Mouse (Mus musculus) adrenal gland, postnatal 10 days (tissue): ENCODE measurements around the gene Fam69a. TPM values are rescaled to one million over a fixed set of nuclear protein-coding genes. Genes with fewer than 3 reads are reported as not detected.

Source experiments
- total RNA-seq, 2 experiments: library from RNA; stranded (reverse); gene quantifications; 2 replicates each; pipeline ENCODE4 v1.2.3; 2021

Fam69a gene
- total RNA-seq, 2 experiments from 2014 or later = 18.0 to 18.5 TPM

Other genes with a start within 250 kb of the Fam69a start
- gene Ube2d2b, start 157.0 kb downstream of the Fam69a start, total RNA-seq = not detected
- gene Evi5, start 112.0 kb downstream of the Fam69a start, total RNA-seq = 10 to 100 TPM; 54.0 to 58.4 TPM
- gene Rpl5, start 86.6 kb downstream of the Fam69a start, total RNA-seq = 10 to 100 TPM; 69.0 to 79.1 TPM
- gene Mtf2, start 78.6 kb upstream of the Fam69a start, total RNA-seq = 10 to 100 TPM; 22.2 to 32.3 TPM
- 100 to 1,000 TPM in 1 of 2 experiments, 10 to 100 TPM in 1; 88.3 to 112 TPM for gene Tmed5, start 145.5 kb upstream of the Fam69a start, total RNA-seq
- 1 to 10 TPM; 2.3 to 4.9 TPM for gene Ccdc18, start 145.8 kb upstream of the Fam69a start, total RNA-seq